Mouse (Mus musculus): ENCODE data around the gene Kctd5. TPM values are rescaled to one million over a fixed set of nuclear protein-coding genes. Genes with fewer than 3 reads are reported as not detected.

The Kctd5 gene
- polyA plus RNA-seq, 1 experiment from 2014 or later = 82.3 TPM

DNA sequence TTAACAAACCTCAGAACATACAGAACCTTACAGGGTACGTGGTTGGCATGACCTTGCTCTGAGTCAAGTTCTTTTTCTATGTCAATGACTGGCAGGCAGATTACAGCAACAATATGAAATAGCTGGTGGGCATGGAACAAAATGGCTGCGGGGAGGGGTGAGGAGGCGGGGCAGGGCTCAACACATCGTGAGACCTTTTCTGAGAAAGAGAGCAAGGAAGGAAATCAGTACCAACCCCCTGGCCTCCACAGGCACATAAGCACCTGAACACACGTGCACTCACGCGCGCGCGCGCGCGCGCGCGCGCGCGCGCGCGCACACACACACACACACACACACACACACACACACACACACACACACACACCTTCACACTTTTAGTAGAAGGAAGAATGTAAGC, 42.7 kb downstream of the Kctd5 start:
- 78% methylated on average over 11 of the region's 22 CpGs for WGBS
- no peak overlapping the region for H3K9ac ChIP-seq
- no peak for ATAC-seq (ENCODE audit: low FRiP score)
- H3K4me1 ChIP-seq (replicated peaks) = no peaks in the 10 kb centered on the region
- no peak overlapping the region for H3K27ac ChIP-seq
- H3K4me3 ChIP-seq = no peak overlapping the region
- no peak overlapping the region for H3K4me2 ChIP-seq
- no peaks in the 10 kb centered on the region for H3K9me3 ChIP-seq
- no peaks in the 10 kb centered on the region for H3K27me3 ChIP-seq
- H3K36me3 ChIP-seq = no peaks in the 10 kb centered on the region

GRCm38 (mm10) chr17:24029477-24029876, 43.8 kb downstream of the Kctd5 start:
- no peaks in the 10 kb centered on the region for H3K27me3 ChIP-seq

GRCm38 (mm10) chr17:24021375-24022199, 51.7 kb downstream of the Kctd5 start:
- Histone ChIP-seq H3K27me3 (0 out of 2 replicates have a peak, but pooled peaks cover 2% of the 10 kb centered on the region), H3K27ac (no peak overlapping the region), H3K36me3 (no peaks in the 10 kb centered on the region), H3K4me3 (no peak overlapping the region), H3K4me1 (replicated peaks) (no peaks in the 10 kb centered on the region), H3K9ac (no peak overlapping the region), H3K9me3 (no peaks in the 10 kb centered on the region), H3K4me2 (no peak overlapping the region)
- no peak for ATAC-seq (ENCODE audit: low FRiP score)
- WGBS = 82% methylated on average over 5 of the region's 5 CpGs

More at GRCm38 (mm10) chr17:24029477-24029876, 43.8 kb downstream of the Kctd5 start:
- Histone ChIP-seq H3K36me3 (no peaks in the 10 kb centered on the region), H3K9me3 (no peaks in the 10 kb centered on the region), H3K4me1 (replicated peaks) (no peaks in the 10 kb centered on the region), H3K4me3 (no peak overlapping the region), H3K9ac (no peak overlapping the region), H3K27ac (no peak overlapping the region), H3K4me2 (no peak overlapping the region)
- ATAC-seq (ENCODE audit: low FRiP score) = no peak
- 83% methylated on average over 7 of the region's 7 CpGs for WGBS

- no peak overlapping the region for H3K27ac ChIP-seq
- H3K9me3 ChIP-seq = no peaks in the 10 kb centered on the region
- no peaks in the 10 kb centered on the region for H3K4me1 ChIP-seq (replicated peaks)
- H3K27me3 ChIP-seq = 0 out of 2 replicates have a peak, but pooled peaks cover 4% of the 10 kb centered on the region
- 87% methylated on average over 6 of the region's 6 CpGs for WGBS
- no peak overlapping the region for H3K4me2 ChIP-seq
- ATAC-seq (ENCODE audit: low FRiP score) = no peak
- no peaks in the 10 kb centered on the region for H3K36me3 ChIP-seq
- H3K4me3 ChIP-seq = no peak overlapping the region
- no peak overlapping the region for H3K9ac ChIP-seq
Observed at GRCm38 (mm10) chr17:24020696-24021095, 52.6 kb downstream of the Kctd5 start.

- no peak overlapping the region for H3K9ac ChIP-seq
- no peak overlapping the region for H3K4me3 ChIP-seq
- ATAC-seq (ENCODE audit: low FRiP score) = no peak
- H3K27me3 ChIP-seq = 0 out of 2 replicates have a peak, but pooled peaks cover 4% of the 10 kb centered on the region
- WGBS = 28% methylated on average over 14 of the region's 14 CpGs
- H3K4me1 ChIP-seq (replicated peaks) = no peaks in the 10 kb centered on the region
- no peak overlapping the region for H3K27ac ChIP-seq
- H3K36me3 ChIP-seq = no peaks in the 10 kb centered on the region
- H3K9me3 ChIP-seq = no peaks in the 10 kb centered on the region
- no peak overlapping the region for H3K4me2 ChIP-seq
Observed at GRCm38 (mm10) chr17:24015727-24016126, 57.6 kb downstream of the Kctd5 start.

- 88% methylated on average over 5 of the region's 5 CpGs for WGBS
- no peak for ATAC-seq (ENCODE audit: low FRiP score)
Observed at GRCm38 (mm10) chr17:24014433-24014965, 58.8 kb downstream of the Kctd5 start.

GRCm38 (mm10) chr17:24012921-24013320, 60.4 kb downstream of the Kctd5 start:
- ATAC-seq (ENCODE audit: low FRiP score) = no peak
- no peaks in the 10 kb centered on the region for H3K4me1 ChIP-seq (replicated peaks)
- H3K27ac ChIP-seq = no peak overlapping the region
- H3K9me3 ChIP-seq = no peaks in the 10 kb centered on the region
- WGBS = 89% methylated on average over 2 of the region's 2 CpGs
- no peak overlapping the region for H3K4me2 ChIP-seq
- H3K27me3 ChIP-seq = 0 out of 2 replicates have a peak, but pooled peaks cover 6% of the 10 kb centered on the region
- no peaks in the 10 kb centered on the region for H3K36me3 ChIP-seq
- H3K4me3 ChIP-seq = no peak overlapping the region
- no peak overlapping the region for H3K9ac ChIP-seq

More at GRCm38 (mm10) chr17:24014433-24014965, 58.8 kb downstream of the Kctd5 start:
- no peaks in the 10 kb centered on the region for H3K9me3 ChIP-seq
- 0 out of 2 replicates have a peak, but pooled peaks cover 4% of the 10 kb centered on the region for H3K27me3 ChIP-seq
- no peaks in the 10 kb centered on the region for H3K36me3 ChIP-seq
- no peaks in the 10 kb centered on the region for H3K4me1 ChIP-seq (replicated peaks)
- H3K4me2 ChIP-seq = no peak overlapping the region
- H3K27ac ChIP-seq = no peak overlapping the region
- H3K9ac ChIP-seq = no peak overlapping the region
- H3K4me3 ChIP-seq = no peak overlapping the region

- 0 out of 2 replicates have a peak, but pooled peaks cover 6% of the 10 kb centered on the region for H3K27me3 ChIP-seq
- H3K4me1 ChIP-seq (replicated peaks) = no peaks in the 10 kb centered on the region
- no peak overlapping the region for H3K4me3 ChIP-seq
- ATAC-seq (ENCODE audit: low FRiP score) = no peak
- no peak overlapping the region for H3K27ac ChIP-seq
- no peak overlapping the region for H3K9ac ChIP-seq
- no peaks in the 10 kb centered on the region for H3K9me3 ChIP-seq
- H3K4me2 ChIP-seq = no peak overlapping the region
- 55% methylated on average over 5 of the region's 5 CpGs for WGBS
- no peaks in the 10 kb centered on the region for H3K36me3 ChIP-seq
Observed at GRCm38 (mm10) chr17:24009617-24010016, 63.7 kb downstream of the Kctd5 start.

GRCm38 (mm10) chr17:24008105-24008504, 65.2 kb downstream of the Kctd5 start:
- no peak overlapping the region for H3K9ac ChIP-seq
- WGBS = 79% methylated on average over 4 of the region's 4 CpGs
- no peaks in the 10 kb centered on the region for H3K36me3 ChIP-seq
- H3K9me3 ChIP-seq = no peaks in the 10 kb centered on the region
- 0 out of 2 replicates have a peak, but pooled peaks cover 6% of the 10 kb centered on the region for H3K27me3 ChIP-seq
- H3K4me2 ChIP-seq = no peak overlapping the region
- ATAC-seq (ENCODE audit: low FRiP score) = no peak
- H3K27ac ChIP-seq = no peak overlapping the region
- no peak overlapping the region for H3K4me3 ChIP-seq
- no peaks in the 10 kb centered on the region for H3K4me1 ChIP-seq (replicated peaks)

DNA sequence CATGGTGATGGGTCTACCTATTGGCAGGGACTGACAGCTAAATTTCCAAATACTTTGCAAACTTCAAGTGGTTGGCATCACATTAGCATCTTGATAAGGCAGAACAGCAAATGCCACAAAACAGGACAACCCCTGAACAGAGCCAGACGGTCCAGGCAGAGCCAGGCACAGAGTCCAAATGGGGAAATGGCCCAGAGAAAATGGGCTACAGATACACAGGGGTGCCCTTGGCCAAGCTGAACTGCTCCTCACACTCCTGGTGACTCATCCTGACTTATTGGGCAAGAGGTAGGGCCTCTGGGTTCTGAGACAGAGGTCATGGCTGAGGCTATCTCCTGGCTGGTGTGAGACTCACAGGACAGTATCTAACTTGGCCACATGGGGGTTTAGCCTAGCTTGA, 65.9 kb downstream of the Kctd5 start:
- Histone ChIP-seq H3K27me3 (0 out of 2 replicates have a peak, but pooled peaks cover 6% of the 10 kb centered on the region), H3K4me2 (no peak overlapping the region), H3K9ac (no peak overlapping the region), H3K4me1 (replicated peaks) (no peaks in the 10 kb centered on the region), H3K9me3 (no peaks in the 10 kb centered on the region), H3K36me3 (no peaks in the 10 kb centered on the region), H3K27ac (no peak overlapping the region), H3K4me3 (no peak overlapping the region)
- 86% methylated on average over 1 of the region's 1 CpGs for WGBS
- no peak for ATAC-seq (ENCODE audit: low FRiP score)

DNA sequence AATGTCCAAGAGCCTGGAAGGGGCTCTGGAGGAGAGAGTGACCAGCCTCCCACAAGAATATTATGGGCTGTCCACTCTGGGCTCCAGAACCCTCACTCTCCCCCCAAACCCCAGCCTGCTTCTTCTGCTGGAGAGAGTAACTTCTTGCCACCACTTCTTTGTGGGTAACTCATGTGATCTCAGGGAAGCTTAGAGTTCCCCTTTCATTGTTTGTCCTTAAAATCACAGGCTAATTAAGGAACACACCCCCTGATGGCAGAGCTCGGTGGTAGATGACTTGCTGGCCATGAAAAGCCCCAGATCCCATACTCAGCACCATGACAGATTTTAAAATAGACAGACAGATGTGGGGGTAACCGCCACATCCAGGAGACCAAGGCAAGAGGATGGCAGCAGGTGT, 66.4 kb downstream of the Kctd5 start:
- 0 out of 2 replicates have a peak, but pooled peaks cover 6% of the 10 kb centered on the region for H3K27me3 ChIP-seq
- no peak overlapping the region for H3K27ac ChIP-seq
- 61% methylated on average over 2 of the region's 2 CpGs for WGBS
- H3K4me2 ChIP-seq = no peak overlapping the region
- H3K36me3 ChIP-seq = no peaks in the 10 kb centered on the region
- H3K9ac ChIP-seq = no peak overlapping the region
- H3K4me3 ChIP-seq = no peak overlapping the region
- no peaks in the 10 kb centered on the region for H3K4me1 ChIP-seq (replicated peaks)
- no peaks in the 10 kb centered on the region for H3K9me3 ChIP-seq
- no peak for ATAC-seq (ENCODE audit: low FRiP score)

- H3K4me1 ChIP-seq (replicated peaks) = no peaks in the 10 kb centered on the region
- H3K9me3 ChIP-seq = no peaks in the 10 kb centered on the region
- no peak overlapping the region for H3K27ac ChIP-seq
- H3K27me3 ChIP-seq = 0 out of 2 replicates have a peak, but pooled peaks cover 6% of the 10 kb centered on the region
- H3K36me3 ChIP-seq = no peaks in the 10 kb centered on the region
- no peak overlapping the region for H3K4me2 ChIP-seq
- H3K9ac ChIP-seq = no peak overlapping the region
- no peak for ATAC-seq (ENCODE audit: low FRiP score)
- no peak overlapping the region for H3K4me3 ChIP-seq
- over 99% methylated on average over 3 of the region's 3 CpGs for WGBS
Observed at GRCm38 (mm10) chr17:24005049-24005448, 68.2 kb downstream of the Kctd5 start.

Measured in hindbrain, embryonic 13.5 days (tissue).